Mouse (Mus musculus): ENCODE data around the gene Erbb3. TPM values are rescaled to one million over a fixed set of nuclear protein-coding genes. Genes with fewer than 3 reads are reported as not detected.

Gene Erbb3
- polyA plus RNA-seq, 1 experiment: 0.08 TPM

- no peaks in the 10 kb centered on the region for H3K27me3 ChIP-seq (replicated peaks)
- peaks cover 40% of the 10 kb centered on the region for H3K4me1 ChIP-seq
- TF ChIP-seq FLI1 (IDR thresholded peaks at IDR 0.05; ENCODE audit: low read length): no peak
- no peak for TF ChIP-seq GATA1 (IDR thresholded peaks at IDR 0.05; ENCODE audit: borderline replicate concordance, low read length)
- H3K4me3 ChIP-seq (replicated peaks): peak overlapping the region; percentile 88
- H3K36me3 ChIP-seq (replicated peaks; ENCODE audit: low read length): no peaks in the 10 kb centered on the region
- H3K9me3 ChIP-seq: no peaks in the 10 kb centered on the region
These were observed 53.7 kb downstream of the Erbb3 start for GRCm38 (mm10) chr10:128535624-128536265.

GRCm38 (mm10) chr10:128535206-128535605 is 54.2 kb downstream of the Erbb3 start:
- Histone ChIP-seq H3K36me3 (replicated peaks; ENCODE audit: low read length) (no peaks in the 10 kb centered on the region), H3K27me3 (replicated peaks) (no peaks in the 10 kb centered on the region), H3K4me1 (peaks cover 40% of the 10 kb centered on the region), H3K9me3 (no peaks in the 10 kb centered on the region), H3K4me3 (replicated peaks) (no peak overlapping the region)
- TF ChIP-seq FLI1 (IDR thresholded peaks at IDR 0.05; ENCODE audit: low read length) (no peak), GATA1 (IDR thresholded peaks at IDR 0.05; ENCODE audit: borderline replicate concordance, low read length) (no peak)

GRCm38 (mm10) chr10:128526366-128527356 is 62.8 kb downstream of the Erbb3 start:
- Histone ChIP-seq H3K9me3 (no peaks in the 10 kb centered on the region), H3K27me3 (replicated peaks) (peaks cover 1% of the 10 kb centered on the region), H3K4me3 (replicated peaks) (peak overlapping the region; percentile 96), H3K4me1 (peaks cover 47% of the 10 kb centered on the region), H3K36me3 (replicated peaks; ENCODE audit: low read length) (peaks cover 16% of the 10 kb centered on the region)
- TF ChIP-seq FLI1 (IDR thresholded peaks at IDR 0.05; ENCODE audit: low read length) (no peak), GATA1 (IDR thresholded peaks at IDR 0.05; ENCODE audit: borderline replicate concordance, low read length) (no peak)

GRCm38 (mm10) chr10:128525671-128526308 is 63.7 kb downstream of the Erbb3 start, which contains the start of gene Esyt1:
Esyt1 (minus strand) TSS chr10:128525871.
- Histone ChIP-seq H3K36me3 (replicated peaks; ENCODE audit: low read length) (peaks cover 25% of the 10 kb centered on the region), H3K27me3 (replicated peaks) (peaks cover 1% of the 10 kb centered on the region), H3K4me3 (replicated peaks) (peak within 1 kb of the TSS; percentile 96), H3K4me1 (peaks cover 42% of the 10 kb centered on the region), H3K9me3 (no peaks in the 10 kb centered on the region)
- TF ChIP-seq GATA1 (IDR thresholded peaks at IDR 0.05; ENCODE audit: borderline replicate concordance, low read length) (no peak), FLI1 (IDR thresholded peaks at IDR 0.05; ENCODE audit: low read length) (peak; percentile 32; the same call in 1 of the 2 replicates)

GRCm38 (mm10) chr10:128524732-128525662 is 64.5 kb downstream of the Erbb3 start:
- Histone ChIP-seq H3K27me3 (replicated peaks) (peaks cover 1% of the 10 kb centered on the region), H3K9me3 (no peaks in the 10 kb centered on the region), H3K36me3 (replicated peaks; ENCODE audit: low read length) (peaks cover 33% of the 10 kb centered on the region), H3K4me1 (peaks cover 45% of the 10 kb centered on the region), H3K4me3 (replicated peaks) (peak overlapping the region; percentile 96)
- TF ChIP-seq GATA1 (IDR thresholded peaks at IDR 0.05; ENCODE audit: borderline replicate concordance, low read length) (no peak), FLI1 (IDR thresholded peaks at IDR 0.05; ENCODE audit: low read length) (no peak)

GRCm38 (mm10) chr10:128524111-128524731 is 65.2 kb downstream of the Erbb3 start:
- Histone ChIP-seq H3K27me3 (replicated peaks) (peaks cover 1% of the 10 kb centered on the region), H3K9me3 (no peaks in the 10 kb centered on the region)
- no peak for TF ChIP-seq GATA1 (IDR thresholded peaks at IDR 0.05; ENCODE audit: borderline replicate concordance, low read length)
- no peak for TF ChIP-seq FLI1 (IDR thresholded peaks at IDR 0.05; ENCODE audit: low read length)

GRCm38 (mm10) chr10:128522351-128522750 is 67.1 kb downstream of the Erbb3 start:
- Histone ChIP-seq H3K9me3 (no peaks in the 10 kb centered on the region), H3K27me3 (replicated peaks) (peaks cover 1% of the 10 kb centered on the region), H3K4me3 (replicated peaks) (no peak overlapping the region), H3K36me3 (replicated peaks; ENCODE audit: low read length) (peaks cover 59% of the 10 kb centered on the region), H3K4me1 (peaks cover 50% of the 10 kb centered on the region)
- TF ChIP-seq GATA1 (IDR thresholded peaks at IDR 0.05; ENCODE audit: borderline replicate concordance, low read length) (no peak), FLI1 (IDR thresholded peaks at IDR 0.05; ENCODE audit: low read length) (no peak)

More at GRCm38 (mm10) chr10:128524111-128524731, 65.2 kb downstream of the Erbb3 start:
- Histone ChIP-seq H3K4me3 (replicated peaks) (peak overlapping the region; percentile 96), H3K36me3 (replicated peaks; ENCODE audit: low read length) (peaks cover 41% of the 10 kb centered on the region), H3K4me1 (peaks cover 48% of the 10 kb centered on the region)

- peaks cover 1% of the 10 kb centered on the region for H3K27me3 ChIP-seq (replicated peaks)
- H3K9me3 ChIP-seq: no peaks in the 10 kb centered on the region
- H3K4me1 ChIP-seq: peaks cover 52% of the 10 kb centered on the region
- peaks cover 76% of the 10 kb centered on the region for H3K36me3 ChIP-seq (replicated peaks; ENCODE audit: low read length)
- TF ChIP-seq GATA1 (IDR thresholded peaks at IDR 0.05; ENCODE audit: borderline replicate concordance, low read length): no peak
- TF ChIP-seq FLI1 (IDR thresholded peaks at IDR 0.05; ENCODE audit: low read length): no peak
- peak overlapping the region; percentile 42 for H3K4me3 ChIP-seq (replicated peaks)
These were observed 68.9 kb downstream of the Erbb3 start for GRCm38 (mm10) chr10:128520591-128520990.

Data from megakaryocyte, embryonic 14.5 days (primary cell).